Mouse (Mus musculus): ENCODE data around the gene Fam162b. TPM values are rescaled to one million over a fixed set of nuclear protein-coding genes. Genes with fewer than 3 reads are reported as not detected.

Fam162b gene
- polyA plus RNA-seq (2012; rRNA removed) (0.12 TPM in 1 of 2 replicates, not detected in the other), polyA plus RNA-seq (2014; fragmentation: Nextera tagmentation; extraction: Ambion mirVana) (not detected in 2 replicates)

- DNase-seq (ENCODE audit: low read depth in 3 of 3, low spot score in 3 of 3) (no peak), ATAC-seq (ENCODE audit: insufficient read depth) (no peak)
- Histone ChIP-seq H3K27me3 (ENCODE audit: control insufficient read depth, insufficient read depth, low read length) (no peaks in the 10 kb centered on the region; the same call in none of the 2 replicates), H3K9ac (replicated peaks) (no peak within 1 kb of the TSS), H3K4me2 (ENCODE audit: low read depth) (no peak within 1 kb of the TSS; the same call in 1 of the 2 replicates), H3K9me3 (ENCODE audit: control insufficient read depth, low read length) (no peaks in the 10 kb centered on the region), H3K36me3 (replicated peaks; ENCODE audit: control insufficient read depth, insufficient read depth, low read depth) (no peaks in the 10 kb centered on the region), H3K27ac (no peak within 1 kb of the TSS), H3K4me1 (replicated peaks; ENCODE audit: control insufficient read depth in 2 of 2, insufficient read depth in 2 of 2, low read length in 1 of 2) (no peaks in the 10 kb centered on the region), H3K4me3 (ENCODE audit: insufficient read depth in 1 of 2, low read depth in 2 of 2, low read length in 2 of 2) (no peak within 1 kb of the TSS)
- TF ChIP-seq EP300 (IDR thresholded peaks at IDR 0.05; ENCODE audit: low read depth) (no peak), CTCF (IDR thresholded peaks at IDR 0.05; ENCODE audit: low read depth) (no peak)
- WGBS (ENCODE audit: insufficient replicate concordance) = 5% methylated on average over 19 of the region's 19 CpGs
Observed at GRCm38 (mm10) chr10:51590139-51590574, at the start of gene Fam162b. TSS of gene Fam162b (minus strand) at chr10:51590517.

- Histone ChIP-seq H3K4me3 (ENCODE audit: insufficient read depth in 1 of 2, low read depth in 2 of 2, low read length in 2 of 2) (no peak within 1 kb of the TSS), H3K27me3 (ENCODE audit: control insufficient read depth, insufficient read depth, low read length) (no peaks in the 10 kb centered on the region), H3K4me1 (replicated peaks; ENCODE audit: control insufficient read depth in 2 of 2, insufficient read depth in 2 of 2, low read length in 1 of 2) (no peaks in the 10 kb centered on the region), H3K36me3 (replicated peaks; ENCODE audit: control insufficient read depth, insufficient read depth, low read depth) (no peaks in the 10 kb centered on the region), H3K9ac (replicated peaks) (no peak within 1 kb of the TSS), H3K27ac (no peak within 1 kb of the TSS), H3K9me3 (ENCODE audit: control insufficient read depth, low read length) (no peaks in the 10 kb centered on the region), H3K4me2 (ENCODE audit: low read depth) (no peak within 1 kb of the TSS)
- DNase-seq (ENCODE audit: low read depth in 3 of 3, low spot score in 3 of 3) (no peak), ATAC-seq (ENCODE audit: insufficient read depth) (no peak)
- TF ChIP-seq EP300 (IDR thresholded peaks at IDR 0.05; ENCODE audit: low read depth) (no peak), CTCF (IDR thresholded peaks at IDR 0.05; ENCODE audit: low read depth) (no peak)
- 63% methylated on average over 8 of the region's 8 CpGs for WGBS (ENCODE audit: insufficient replicate concordance)
Observed at GRCm38 (mm10) chr10:51631411-51632136, 41.3 kb upstream of the Fam162b start, which contains the start of gene Gprc6a. TSS of gene Gprc6a (minus strand) at chr10:51631461.

- WGBS (ENCODE audit: insufficient replicate concordance) = 68% methylated on average over 3 of the region's 3 CpGs
- H3K9ac ChIP-seq (replicated peaks) = no peak overlapping the region
- H3K4me3 ChIP-seq (ENCODE audit: insufficient read depth in 1 of 2, low read depth in 2 of 2, low read length in 2 of 2) = no peak overlapping the region
- TF ChIP-seq EP300 (IDR thresholded peaks at IDR 0.05; ENCODE audit: low read depth) = no peak
- no peak for TF ChIP-seq CTCF (IDR thresholded peaks at IDR 0.05; ENCODE audit: low read depth)
- no peak overlapping the region for H3K4me2 ChIP-seq (ENCODE audit: low read depth)
- DNase-seq (ENCODE audit: low read depth in 3 of 3, low spot score in 3 of 3) (no peak), ATAC-seq (ENCODE audit: insufficient read depth) (no peak)
- H3K27me3 ChIP-seq (ENCODE audit: control insufficient read depth, insufficient read depth, low read length) = no peaks in the 10 kb centered on the region
- H3K36me3 ChIP-seq (replicated peaks; ENCODE audit: control insufficient read depth, insufficient read depth, low read depth) = no peaks in the 10 kb centered on the region
- H3K9me3 ChIP-seq (ENCODE audit: control insufficient read depth, low read length) = no peaks in the 10 kb centered on the region
- H3K4me1 ChIP-seq (replicated peaks; ENCODE audit: control insufficient read depth in 2 of 2, insufficient read depth in 2 of 2, low read length in 1 of 2) = no peaks in the 10 kb centered on the region
- no peak overlapping the region for H3K27ac ChIP-seq
Observed at GRCm38 (mm10) chr10:51621193-51621592, 30.9 kb upstream of the Fam162b start.

GRCm38 (mm10) chr10:51620126-51620525 lies 29.8 kb upstream of the Fam162b start:
- Histone ChIP-seq H3K4me3 (ENCODE audit: insufficient read depth in 1 of 2, low read depth in 2 of 2, low read length in 2 of 2) (no peak overlapping the region), H3K27ac (no peak overlapping the region), H3K9me3 (ENCODE audit: control insufficient read depth, low read length) (no peaks in the 10 kb centered on the region), H3K4me1 (replicated peaks; ENCODE audit: control insufficient read depth in 2 of 2, insufficient read depth in 2 of 2, low read length in 1 of 2) (no peaks in the 10 kb centered on the region), H3K36me3 (replicated peaks; ENCODE audit: control insufficient read depth, insufficient read depth, low read depth) (no peaks in the 10 kb centered on the region), H3K27me3 (ENCODE audit: control insufficient read depth, insufficient read depth, low read length) (no peaks in the 10 kb centered on the region), H3K9ac (replicated peaks) (no peak overlapping the region), H3K4me2 (ENCODE audit: low read depth) (no peak overlapping the region)
- no peak for ATAC-seq (ENCODE audit: insufficient read depth)
- TF ChIP-seq EP300 (IDR thresholded peaks at IDR 0.05; ENCODE audit: low read depth) (no peak), CTCF (IDR thresholded peaks at IDR 0.05; ENCODE audit: low read depth) (no peak)
- no peak for DNase-seq (ENCODE audit: low read depth in 3 of 3, low spot score in 3 of 3)
- WGBS (ENCODE audit: insufficient replicate concordance) = 48% methylated on average over 7 of the region's 7 CpGs

GRCm38 (mm10) chr10:51618538-51618937 lies 28.2 kb upstream of the Fam162b start:
- TF ChIP-seq EP300 (IDR thresholded peaks at IDR 0.05; ENCODE audit: low read depth) = no peak
- no peak for TF ChIP-seq CTCF (IDR thresholded peaks at IDR 0.05; ENCODE audit: low read depth)
- Histone ChIP-seq H3K4me2 (ENCODE audit: low read depth) (no peak overlapping the region), H3K9me3 (ENCODE audit: control insufficient read depth, low read length) (no peaks in the 10 kb centered on the region), H3K4me3 (ENCODE audit: insufficient read depth in 1 of 2, low read depth in 2 of 2, low read length in 2 of 2) (no peak overlapping the region), H3K36me3 (replicated peaks; ENCODE audit: control insufficient read depth, insufficient read depth, low read depth) (no peaks in the 10 kb centered on the region), H3K9ac (replicated peaks) (no peak overlapping the region), H3K27ac (no peak overlapping the region), H3K27me3 (ENCODE audit: control insufficient read depth, insufficient read depth, low read length) (no peaks in the 10 kb centered on the region), H3K4me1 (replicated peaks; ENCODE audit: control insufficient read depth in 2 of 2, insufficient read depth in 2 of 2, low read length in 1 of 2) (no peaks in the 10 kb centered on the region)
- DNase-seq (ENCODE audit: low read depth in 3 of 3, low spot score in 3 of 3) (no peak), ATAC-seq (ENCODE audit: insufficient read depth) (no peak)
- WGBS (ENCODE audit: insufficient replicate concordance) = 57% methylated on average over 2 of the region's 2 CpGs
